Mouse (Mus musculus): Measurements from ENCODE around the gene Nlgn1.
"Not testable (repeated sequence)": the region's sequence is repeated elsewhere in the genome, so short reads cannot be mapped to it uniquely, and the experiment has no call there.

The Nlgn1 gene

DNA sequence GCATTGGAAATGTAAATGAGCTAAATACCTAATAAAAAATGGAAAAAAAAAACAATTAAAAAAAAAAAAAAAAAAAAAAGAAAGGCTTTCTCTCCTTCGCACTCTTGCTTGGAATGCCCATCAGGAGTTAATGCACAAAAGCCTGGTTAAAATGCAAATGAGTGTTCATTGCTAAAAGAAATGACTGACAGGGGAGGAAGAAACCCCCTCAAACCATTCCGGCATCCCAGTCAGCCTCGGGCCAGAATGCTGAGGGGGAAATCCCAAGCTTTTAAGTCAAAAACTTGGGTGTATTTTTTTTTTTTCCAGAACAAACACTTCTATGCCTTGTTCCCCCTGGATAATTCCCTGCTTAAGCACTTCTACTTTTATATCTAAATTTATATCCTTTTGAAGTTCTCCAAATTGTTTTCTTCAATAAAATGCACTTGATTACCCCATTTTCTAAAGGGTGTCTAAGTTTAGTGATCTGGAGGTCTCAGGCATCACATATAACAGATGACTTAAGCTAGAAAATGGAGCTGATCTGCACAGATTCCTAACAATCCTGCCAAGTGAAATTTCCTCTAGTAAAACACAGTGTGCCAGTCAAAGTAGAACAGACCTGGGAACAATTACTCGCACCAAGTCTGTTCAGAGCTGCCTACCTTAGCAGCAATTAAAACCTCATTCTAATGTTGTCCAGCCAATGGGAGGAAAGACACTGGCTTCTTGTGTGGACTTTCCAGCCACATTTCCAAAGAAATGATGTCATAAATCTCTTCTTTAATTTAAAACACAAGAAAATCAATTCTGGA lies 686.2 kb downstream of the Nlgn1 start:
- no peak for DNase-seq (ENCODE audit: low read depth, low spot score)

DNA sequence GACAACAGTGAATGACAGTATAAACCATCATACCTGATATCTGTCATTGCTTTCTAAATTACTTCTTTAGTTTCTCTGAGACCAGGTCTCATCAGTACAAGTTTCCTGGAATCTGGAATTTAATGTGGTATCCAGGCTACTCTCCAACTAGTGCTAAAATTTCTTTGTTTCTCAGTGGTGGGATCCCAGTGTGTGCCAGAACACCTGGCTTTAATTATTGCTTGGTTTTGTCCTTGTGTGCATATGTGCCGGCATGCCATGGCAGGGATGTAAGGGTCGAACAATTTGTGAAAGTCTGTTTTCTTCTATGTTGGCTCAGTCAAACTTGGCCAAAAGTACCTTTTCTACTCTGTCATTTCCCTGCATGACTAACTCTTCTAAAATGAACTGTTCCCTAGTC lies 703.1 kb downstream of the Nlgn1 start:
- DNase-seq (ENCODE audit: low read depth, low spot score), result no peak

DNA sequence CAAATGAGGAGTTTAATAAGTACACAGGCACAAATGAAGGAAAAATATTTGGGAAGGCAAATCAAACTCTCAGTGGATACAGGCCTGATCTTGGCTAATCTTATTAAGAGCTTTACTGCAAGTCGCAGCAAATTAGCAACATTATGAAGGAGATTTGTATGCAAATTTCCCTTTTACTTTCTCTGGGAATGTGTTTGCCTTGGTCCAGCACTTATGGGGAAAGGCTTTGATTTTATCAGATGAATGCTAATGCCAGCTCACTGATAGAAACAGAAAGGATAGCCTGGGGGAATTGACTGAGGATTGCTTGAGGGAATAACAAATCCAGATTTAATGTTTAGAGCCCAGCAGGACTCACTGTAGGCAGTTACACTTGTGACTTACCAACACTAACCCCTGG lies 725.7 kb downstream of the Nlgn1 start:
- no peak for DNase-seq (ENCODE audit: low read depth, low spot score)

DNA sequence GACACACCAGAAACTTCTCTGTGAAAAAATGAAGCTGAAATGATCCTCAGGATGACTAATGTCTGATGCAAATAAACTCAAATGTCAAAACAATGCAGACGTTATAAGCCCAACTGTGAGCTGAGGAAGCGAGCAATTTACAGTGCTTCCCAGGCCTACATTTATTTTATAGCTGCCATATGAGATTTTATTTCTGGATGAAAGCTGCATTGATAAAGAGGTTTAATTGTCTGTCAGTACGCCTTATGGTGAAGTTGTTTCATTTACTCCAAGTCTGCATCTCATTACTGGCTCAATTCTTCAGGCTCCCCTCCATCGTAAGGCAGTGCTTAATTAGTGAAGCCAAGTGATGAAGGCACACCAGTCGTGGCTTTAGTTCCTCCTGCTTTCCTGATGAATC lies 734.7 kb downstream of the Nlgn1 start:
- no peak for DNase-seq (ENCODE audit: low read depth, low spot score)

DNA sequence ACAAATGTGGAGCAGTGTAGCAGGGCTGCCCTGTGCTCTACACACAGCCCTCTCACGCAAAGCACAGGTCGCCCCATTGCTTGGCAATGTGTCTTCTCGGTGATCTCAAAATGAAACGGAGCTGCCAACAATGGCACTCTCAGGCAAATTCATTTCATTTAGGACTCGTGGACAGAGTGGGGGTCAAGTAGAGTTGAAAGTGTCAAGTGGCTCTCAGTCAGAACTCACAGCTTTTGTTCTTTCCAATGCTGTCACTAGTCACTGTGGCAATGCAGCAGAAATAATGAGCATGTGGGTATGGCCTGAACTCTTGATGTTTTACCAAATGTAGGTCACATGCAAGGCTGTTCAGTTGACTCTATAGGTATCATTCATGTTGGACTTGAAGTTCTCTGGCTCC lies 756.7 kb downstream of the Nlgn1 start:
- DNase-seq (ENCODE audit: low read depth, low spot score), result no peak

DNA sequence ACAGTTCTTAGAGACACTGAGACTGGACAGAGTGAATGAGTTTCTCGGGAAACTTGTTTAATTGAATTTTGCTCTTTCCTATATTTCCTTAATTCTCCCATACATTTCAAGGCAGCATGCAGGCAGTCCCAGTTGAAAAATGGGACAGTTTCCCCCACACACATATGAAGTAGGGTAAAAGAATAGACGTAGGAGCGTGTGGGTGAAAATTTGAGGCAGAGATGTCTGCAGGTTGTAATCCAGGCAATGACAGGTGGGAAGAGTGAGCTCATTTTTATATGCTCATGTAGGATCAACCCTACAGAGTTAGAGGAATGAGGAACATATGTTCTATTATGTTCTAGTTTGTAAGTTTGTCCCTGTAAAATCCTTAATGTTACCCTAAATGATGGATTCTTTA lies 757.4 kb downstream of the Nlgn1 start:
- no peak for DNase-seq (ENCODE audit: low read depth, low spot score)

DNA sequence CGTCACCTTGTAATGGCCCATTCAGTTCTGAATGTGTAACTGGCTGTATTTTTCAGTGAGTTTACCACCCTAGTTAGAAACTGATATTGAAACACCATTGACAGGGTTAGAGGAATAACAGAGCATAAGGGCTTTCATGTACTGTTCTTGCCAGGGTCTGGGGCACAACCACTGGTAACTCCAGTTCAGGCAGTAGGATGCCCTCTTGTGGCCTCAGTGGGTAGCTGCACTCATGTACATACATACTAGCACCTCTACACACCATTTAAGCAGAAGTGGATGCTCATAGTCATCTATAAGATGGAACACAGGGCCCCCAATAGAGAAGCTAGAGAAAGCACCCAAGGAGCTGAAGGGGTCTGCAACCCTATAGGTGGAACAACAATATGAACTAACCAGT lies 773.7 kb downstream of the Nlgn1 start:
- not testable (repeated sequence) for DNase-seq (ENCODE audit: low read depth, low spot score)

DNA sequence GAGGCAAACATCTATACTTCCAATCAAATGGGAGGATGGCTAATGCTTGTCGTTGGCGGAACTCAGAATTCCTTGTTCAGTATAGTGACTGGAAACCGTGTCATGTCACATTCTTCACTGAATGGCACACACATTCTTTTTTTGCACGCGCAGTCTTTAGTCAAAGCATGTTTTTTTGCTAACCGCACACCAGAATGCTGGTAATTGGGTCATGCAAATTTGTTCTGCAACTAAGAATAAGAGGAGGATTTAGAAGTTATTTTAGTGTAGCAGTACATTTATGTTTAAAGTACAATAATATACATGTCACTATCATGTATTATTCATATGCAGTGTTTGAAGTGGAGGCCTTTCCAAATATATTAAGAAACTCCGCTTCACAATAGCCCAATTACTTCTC lies 783.2 kb downstream of the Nlgn1 start:
- DNase-seq (ENCODE audit: low read depth, low spot score), result not testable (repeated sequence)

DNA sequence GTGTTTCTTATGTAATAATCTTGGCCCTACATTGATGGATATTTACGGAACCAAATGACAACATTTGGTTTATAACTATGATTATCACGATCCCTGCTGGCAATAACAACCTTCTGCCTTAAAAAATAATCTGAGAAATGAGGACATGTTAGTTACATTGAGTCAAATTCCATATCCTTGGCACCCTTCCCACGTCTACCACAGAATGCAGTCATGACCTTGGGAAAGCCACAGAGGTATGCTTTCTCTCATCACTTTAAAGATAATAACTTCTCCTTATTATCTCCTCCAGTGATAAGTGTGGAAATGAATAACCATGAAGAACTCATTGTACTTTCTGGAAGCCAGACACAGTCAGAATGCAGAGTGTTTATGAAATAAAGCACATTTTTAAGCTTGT lies 808.0 kb downstream of the Nlgn1 start:
- not testable (repeated sequence) for DNase-seq (ENCODE audit: low read depth, low spot score)

DNA sequence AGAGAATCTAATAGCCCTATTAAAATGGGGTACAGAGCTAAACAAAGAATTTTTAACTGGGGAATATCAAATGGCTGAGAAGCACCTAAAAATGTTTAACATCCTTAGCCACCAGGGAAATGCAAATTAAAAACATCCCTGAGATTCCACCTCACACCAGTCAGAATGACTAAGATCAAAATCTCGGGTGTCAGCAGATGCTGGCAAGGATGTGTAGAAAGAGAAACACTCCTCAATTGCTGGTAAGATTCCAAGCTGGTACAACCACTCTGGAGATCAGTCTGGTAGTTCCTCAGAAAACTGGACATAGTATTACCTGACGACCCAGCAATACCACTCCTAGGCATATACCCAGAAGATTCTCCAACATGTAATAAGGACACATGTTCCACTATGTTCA lies 869.2 kb downstream of the Nlgn1 start:
- no peak for DNase-seq (ENCODE audit: low read depth, low spot score)

DNA sequence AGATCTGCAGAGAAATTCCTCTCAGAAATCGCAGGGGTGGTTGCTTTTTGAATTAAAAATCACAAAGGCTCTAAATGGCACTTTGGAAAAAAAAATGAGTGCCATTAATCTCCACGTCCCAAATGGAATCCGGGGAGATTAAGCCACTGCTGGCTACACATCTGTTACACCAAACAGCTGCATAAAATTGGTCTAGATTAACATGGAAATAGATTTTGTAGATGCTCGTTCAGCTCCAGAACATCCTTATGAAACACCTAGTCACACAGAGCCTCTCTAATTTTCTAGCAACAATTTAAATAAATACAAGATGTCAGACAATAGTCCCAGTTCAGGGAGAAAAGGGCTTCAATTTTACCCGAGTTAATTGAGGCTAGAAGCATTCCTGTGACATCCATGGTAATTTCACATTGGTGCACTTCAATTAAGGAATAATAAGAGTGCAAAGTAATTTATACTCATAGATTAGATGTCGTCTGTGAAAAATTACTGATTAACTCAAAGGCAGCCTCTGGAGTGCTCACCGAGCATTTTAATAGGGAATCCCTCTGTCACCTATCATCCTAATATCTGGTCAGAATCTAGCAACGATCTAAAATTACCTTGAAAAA lies 875.9 kb downstream of the Nlgn1 start:
- DNase-seq (ENCODE audit: low read depth, low spot score), result no peak

DNA sequence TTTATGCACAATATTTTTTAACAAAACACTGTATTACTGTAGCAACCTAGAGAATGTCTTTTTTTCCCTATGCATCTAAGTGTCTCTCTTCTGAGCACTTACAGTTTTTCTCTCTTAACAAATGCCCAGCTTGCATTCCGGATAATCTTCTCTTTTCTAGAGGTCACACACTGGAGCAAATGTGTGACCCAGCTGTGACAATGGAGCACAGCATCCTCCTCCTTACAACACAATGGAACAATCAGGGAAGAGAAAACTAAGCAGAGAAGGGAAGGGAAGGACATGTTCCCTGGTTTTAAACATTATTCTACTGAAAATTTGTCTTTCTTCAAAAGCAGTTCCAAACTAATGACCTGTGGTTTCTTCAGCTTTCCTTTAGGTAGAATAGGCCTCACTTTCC lies 879.9 kb downstream of the Nlgn1 start:
- no peak for DNase-seq (ENCODE audit: low read depth, low spot score)

DNA sequence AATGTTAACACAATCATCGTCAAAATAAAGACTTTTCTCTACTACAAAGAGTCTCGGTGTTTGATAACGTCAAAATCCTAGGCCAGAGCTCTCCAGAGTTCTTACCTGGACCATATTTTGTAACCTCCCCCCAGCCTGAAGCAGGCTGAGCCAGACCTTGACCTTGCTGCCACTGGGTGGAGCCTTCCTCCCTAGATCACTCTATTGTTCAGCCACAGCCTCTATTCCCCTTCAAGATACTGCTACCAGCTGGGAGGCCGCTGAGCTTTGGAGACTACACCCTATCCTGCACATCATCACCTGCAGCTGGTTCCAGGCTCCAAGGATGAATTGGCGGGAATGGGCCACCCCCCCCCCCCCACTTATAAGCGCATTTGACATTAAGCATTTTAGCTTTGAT lies 881.8 kb downstream of the Nlgn1 start:
- no peak for DNase-seq (ENCODE audit: low read depth, low spot score)

DNA sequence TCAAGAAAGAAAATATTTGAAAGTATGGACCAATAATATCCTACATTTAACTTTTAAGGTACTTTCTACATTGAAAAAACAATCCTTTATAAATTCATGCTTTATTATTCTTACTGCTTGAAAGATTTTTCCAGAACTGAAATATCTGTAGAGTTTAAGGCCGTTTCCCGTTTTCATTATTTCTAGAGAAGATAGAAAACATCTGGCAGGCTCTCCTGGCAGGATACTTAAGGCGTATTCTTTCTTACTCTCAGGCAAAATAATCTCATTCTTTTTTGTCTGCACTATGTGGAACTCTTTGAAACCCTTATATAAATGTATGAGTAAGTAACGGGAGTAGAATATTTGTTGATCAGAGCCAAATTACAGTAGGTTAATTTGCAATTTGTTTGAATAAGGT lies 882.9 kb downstream of the Nlgn1 start:
- DNase-seq (ENCODE audit: low read depth, low spot score), result no peak

DNA sequence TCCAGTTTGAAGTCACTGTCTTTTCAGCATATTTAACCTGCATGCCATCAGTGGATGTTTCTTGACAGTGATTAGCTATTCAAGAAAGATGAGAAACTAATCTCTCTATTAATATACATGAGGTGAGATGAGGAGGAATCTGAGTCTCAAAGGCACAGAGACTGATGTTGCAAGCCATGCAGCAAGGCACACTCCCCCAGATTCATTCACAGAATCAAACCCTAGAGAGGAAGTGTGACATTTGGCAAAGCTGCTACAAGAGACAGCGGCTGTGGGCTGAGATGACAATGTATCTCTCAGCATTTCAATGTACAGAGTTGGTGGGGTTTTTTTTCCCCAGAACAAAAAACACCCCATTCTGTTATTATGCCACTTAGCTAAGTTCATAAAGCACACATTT lies 885.1 kb downstream of the Nlgn1 start:
- DNase-seq (ENCODE audit: low read depth, low spot score), result no peak

DNA sequence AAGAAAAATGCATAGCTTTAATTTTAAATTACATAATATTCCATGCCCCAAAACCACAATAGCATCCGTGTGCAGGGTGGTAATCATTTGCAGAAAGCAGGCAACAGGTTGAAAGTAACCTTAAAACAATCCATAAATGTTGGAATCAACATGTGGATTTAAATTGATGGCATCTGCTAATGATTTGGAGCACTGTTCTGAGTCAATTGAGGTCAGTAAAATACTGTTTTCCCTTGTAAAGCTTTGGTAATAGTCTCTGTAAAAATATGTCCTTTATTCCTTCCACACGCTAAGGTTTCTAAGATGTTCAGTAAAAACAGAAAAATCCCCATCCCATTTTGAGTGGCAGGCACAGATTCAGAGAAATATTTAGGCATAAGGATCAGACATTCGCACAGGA lies 888.6 kb downstream of the Nlgn1 start:
- no peak for DNase-seq (ENCODE audit: low read depth, low spot score)

DNA sequence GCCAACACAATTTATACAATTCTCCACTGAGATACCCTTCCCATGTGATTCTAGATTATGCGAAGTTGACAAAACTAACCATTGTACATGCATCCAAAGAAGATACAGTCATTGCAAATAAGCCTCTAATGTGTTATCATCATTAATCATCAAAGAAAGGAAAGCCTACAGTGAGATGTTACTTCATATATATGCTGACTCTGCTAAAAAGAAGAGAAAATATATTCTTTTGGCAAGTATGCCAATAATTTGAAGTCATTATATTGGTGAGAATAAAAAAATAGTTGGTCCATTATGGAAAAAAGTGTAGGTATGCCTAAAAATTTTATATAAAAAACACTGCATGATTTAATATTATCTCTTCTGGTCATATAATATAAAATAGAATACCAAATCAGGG lies 889.6 kb downstream of the Nlgn1 start:
- DNase-seq (ENCODE audit: low read depth, low spot score), result no peak

DNA sequence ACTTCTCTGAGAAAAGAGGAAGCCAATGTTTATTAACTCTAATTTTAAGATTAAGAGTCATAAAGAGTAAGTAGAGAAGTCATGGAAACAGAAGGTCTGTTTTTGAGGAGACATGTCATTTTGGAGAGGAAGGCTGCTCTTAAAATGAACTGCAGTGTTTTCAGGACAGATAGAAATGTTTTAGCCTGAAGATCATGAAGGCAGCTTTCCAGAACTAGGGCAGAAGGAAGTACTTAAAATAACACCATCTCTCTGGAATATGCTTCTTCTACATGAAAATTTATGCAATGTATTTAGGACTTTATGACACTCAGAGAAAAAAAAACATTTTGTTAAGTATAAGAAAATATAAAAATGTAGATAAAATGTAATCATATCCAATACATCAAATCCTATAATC lies 905.3 kb downstream of the Nlgn1 start:
- no peak for DNase-seq (ENCODE audit: low read depth, low spot score)

DNA sequence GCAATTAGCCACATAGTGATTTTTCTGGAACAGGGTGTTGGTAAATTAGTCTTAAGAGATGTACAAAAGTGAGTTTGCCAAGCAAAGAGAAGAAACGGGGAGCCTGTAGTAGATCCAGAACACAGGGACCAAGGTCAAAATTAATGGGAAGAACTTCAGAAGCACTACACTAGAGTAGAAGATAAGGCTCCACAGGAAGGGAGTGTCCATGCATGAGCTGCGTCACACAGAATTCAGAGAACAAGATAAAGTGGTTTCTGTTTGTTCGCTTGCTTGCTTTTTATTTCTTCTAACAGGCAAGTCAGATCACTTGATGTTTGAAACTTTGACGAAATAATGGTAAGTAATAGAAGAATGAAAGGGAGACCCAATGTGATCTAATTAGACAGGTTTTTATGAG lies 920.3 kb downstream of the Nlgn1 start:
- DNase-seq (ENCODE audit: low read depth, low spot score), result no peak

All from c-Kit-negative CD71-positive TER-119-positive erythroid progenitor cells, embryonic 14.5 days (primary cell).